ENCODE assay signal across 9 mouse cellular contexts in genomic region chr2:166301161-166301560, GRCm38 (mm10).
DNase-seq lines count a peak whose midpoint lies in the region; ATAC-seq lines count a peak whose summit lies in the region.
"Had no signal": no experiment of that assay in that cellular context is flagged by ENCODE, and none has a peak within 500 bp of the region (broad histone marks: within the 10 kb centered on the region; RNA-seq: fewer than 3 reads in every experiment).

No protein-coding gene starts in this region.

- no peak for ATAC-seq in kidney, embryonic 14.5 days (ENCODE audit: low FRiP score, low TSS enrichment)
- no peak for ATAC-seq in forebrain, embryonic 13.5 days

- no peak overlapping the region for H3K4me3 ChIP-seq in kidney, embryonic 14.5 days (ENCODE audit: low read length)
- H3K4me3 ChIP-seq in forebrain, embryonic 13.5 days, result no peak overlapping the region
- H3K4me3 ChIP-seq: embryonic facial prominence, embryonic 12.5 days had no signal

- no peak overlapping the region for H3K4me2 ChIP-seq in kidney, embryonic 14.5 days (replicated peaks; ENCODE audit: low read depth, low read length)
- no peak overlapping the region for H3K4me2 ChIP-seq in forebrain, embryonic 13.5 days
- H3K4me2 ChIP-seq: embryonic facial prominence, embryonic 12.5 days had no signal

- intact Hi-C loops in gastrocnemius, postnatal 14 days (cut with DNase I; ENCODE audit: low total_unique reads), result no loop called here
- intact Hi-C loops in left cerebral cortex, postnatal 4 days (cut with DNase I), result no loop called here

- H3K27me3 ChIP-seq in kidney, embryonic 14.5 days (ENCODE audit: control insufficient read depth, insufficient read depth, low read length), result no peaks in the 10 kb centered on the region
- H3K27me3 ChIP-seq in forebrain, embryonic 13.5 days, result no peaks in the 10 kb centered on the region
- H3K27me3 ChIP-seq: embryonic facial prominence, embryonic 12.5 days had no signal

- 0 out of 2 replicates have a peak, but pooled peaks cover 4% of the 10 kb centered on the region for H3K4me1 ChIP-seq in kidney, embryonic 14.5 days (ENCODE audit: control insufficient read depth, insufficient read depth, low read length)
- peaks cover 23% of the 10 kb centered on the region for H3K4me1 ChIP-seq in forebrain, embryonic 13.5 days

- WGBS in kidney, embryonic 14.5 days, result 67% methylated on average over 9 of the region's 9 CpGs
- WGBS in forebrain, embryonic 13.5 days, result 90% methylated on average over 9 of the region's 9 CpGs

- H3K36me3 ChIP-seq in kidney, embryonic 14.5 days (ENCODE audit: control insufficient read depth, insufficient read depth, low read length), result no peaks in the 10 kb centered on the region
- H3K36me3 ChIP-seq in forebrain, embryonic 13.5 days (ENCODE audit: poor library complexity, severe bottlenecking), result no peaks in the 10 kb centered on the region
- H3K36me3 ChIP-seq: embryonic facial prominence, embryonic 12.5 days had no signal

- peak; percentile 76 for DNase-seq in kidney, adult 11 months
- peak; percentile 97 for DNase-seq in adrenal gland, adult 2 months
- DNase-seq in gastrocnemius, postnatal 14 days, result peak; percentile 62
- DNase-seq in left cerebral cortex, postnatal 4 days, result peak; percentile 23
- DNase-seq in urinary bladder, adult 2 months (ENCODE audit: low spot score), result peak; percentile 38
- no peak for DNase-seq in thymus, postnatal 10 days (ENCODE audit: low spot score in 2 of 2)

- no peak overlapping the region for H3K9ac ChIP-seq in kidney, embryonic 14.5 days (ENCODE audit: low read depth, low read length)
- no peak overlapping the region for H3K9ac ChIP-seq in forebrain, embryonic 13.5 days
- H3K9ac ChIP-seq: embryonic facial prominence, embryonic 12.5 days had no signal

- H3K9me3 ChIP-seq in kidney, embryonic 14.5 days (ENCODE audit: control insufficient read depth, low read length), result no peaks in the 10 kb centered on the region; the same call in 1 of the 2 replicates
- H3K9me3 ChIP-seq in forebrain, embryonic 13.5 days (replicated peaks), result no peaks in the 10 kb centered on the region; the same call in 1 of the 2 replicates
- H3K9me3 ChIP-seq: embryonic facial prominence, embryonic 12.5 days had no signal

- no peak overlapping the region for H3K27ac ChIP-seq in kidney, embryonic 14.5 days (ENCODE audit: low read depth, low read length)
- H3K27ac ChIP-seq in forebrain, embryonic 13.5 days, result no peak overlapping the region
- H3K27ac ChIP-seq: embryonic facial prominence, embryonic 12.5 days had no signal

Comparison
In these comparisons a context has a peak if more than half of its experiments do, and no peak if none do; other contexts are left out.
1. DNase-seq: peak in kidney, adult 11 months (single experiment), adrenal gland, adult 2 months (single experiment), gastrocnemius, postnatal 14 days (single experiment), left cerebral cortex, postnatal 4 days (single experiment) and urinary bladder, adult 2 months (single experiment); none in thymus, postnatal 10 days (0 of 2).